Mouse (Mus musculus) heart, embryonic 12.5 days (tissue): ENCODE measurements around the gene Tram2. TPM values are rescaled to one million over a fixed set of nuclear protein-coding genes. Genes with fewer than 3 reads are reported as not detected.

ENCODE experiments used
- ATAC-seq: fragments of 200-750 bp; cut with Nextera tagmentation; 2 replicates; pipeline ENCODE4 v1.8.0; 2017; ENCODE audit warnings: moderate TSS enrichment, moderate library complexity; ENCODE audit not compliant: insufficient number of reproducible peaks, low FRiP score
- H3K27ac ChIP-seq: fragments of 300-500 bp; sonication (generic); 2 replicates; pipeline ENCODE4 v1.5.1; 2016; ENCODE audit warnings: mild to moderate bottlenecking, moderate library complexity; ENCODE audit not compliant: poor library complexity, severe bottlenecking
- H3K27me3 ChIP-seq: fragments of 300-500 bp; sonication (generic); replicated peaks from 2 replicates; pipeline ENCODE4 v1.6.1; 2016; ENCODE audit warnings: mild to moderate bottlenecking, moderate library complexity
- H3K36me3 ChIP-seq: fragments of 300-500 bp; sonication (generic); 2 replicates; pipeline ENCODE4 v1.6.1; 2016; ENCODE audit warnings: mild to moderate bottlenecking, moderate library complexity
- H3K4me1 ChIP-seq: fragments of 300-500 bp; sonication (generic); replicated peaks from 2 replicates; pipeline ENCODE4 v1.6.1; 2016; ENCODE audit warnings: mild to moderate bottlenecking
- H3K4me2 ChIP-seq: fragments of 300-500 bp; sonication (generic); 2 replicates; pipeline ENCODE4 v1.6.1; 2016; ENCODE audit warnings: mild to moderate bottlenecking, moderate library complexity
- H3K4me3 ChIP-seq: fragments of 300-500 bp; sonication (generic); 2 replicates; pipeline ENCODE4 v1.5.1; 2016; ENCODE audit warnings: mild to moderate bottlenecking
- H3K9ac ChIP-seq: fragments of 300-500 bp; sonication (generic); 2 replicates; pipeline ENCODE4 v1.6.1; 2016; ENCODE audit warnings: mild to moderate bottlenecking, moderate library complexity
- H3K9me3 ChIP-seq: fragments of 300-500 bp; sonication (generic); replicated peaks from 2 replicates; pipeline ENCODE4 v1.6.1; 2016; ENCODE audit warnings: mild to moderate bottlenecking, moderate library complexity
- WGBS: fragments of 180-500 bp; shearing (Covaris S2); methylation state at CpG from one replicate; pipeline ENCODE4 v1.1.7; 2016; 5-methylcytosine and 5-hydroxymethylcytosine counted together
- polyA plus RNA-seq: library from polyadenylated mRNA; unstranded; fragments of >200 nt; fragmentation: Nextera tagmentation; extraction: Ambion mirVana; gene quantifications from 2 replicates; pipeline ENCODE4 v1.2.1, GENCODE M21; 2016

The Tram2 gene
- polyA plus RNA-seq, 1 experiment from 2014 or later: 5.5 TPM

- WGBS: 43% methylated on average over 5 of the region's 5 CpGs
- no peaks in the 10 kb centered on the region for H3K9me3 ChIP-seq
- H3K4me1 ChIP-seq: peaks cover 32% of the 10 kb centered on the region
- no peak overlapping the region for H3K4me2 ChIP-seq
- 0 out of 2 replicates have a peak, but pooled peaks have one; percentile 24 for ATAC-seq
- H3K9ac ChIP-seq: no peak overlapping the region
- no peak overlapping the region for H3K27ac ChIP-seq
- peaks cover 6% of the 10 kb centered on the region; the same call in 1 of the 2 replicates for H3K36me3 ChIP-seq
- no peaks in the 10 kb centered on the region for H3K27me3 ChIP-seq
- H3K4me3 ChIP-seq: no peak overlapping the region
These were observed 84.7 kb downstream of the Tram2 start for GRCm38 (mm10) chr1:20994338-20994737.

- 69% methylated on average over 3 of the region's 3 CpGs for WGBS
- ATAC-seq: no peak
- Histone ChIP-seq H3K27me3 (no peaks in the 10 kb centered on the region), H3K4me2 (no peak overlapping the region), H3K9ac (no peak overlapping the region), H3K9me3 (no peaks in the 10 kb centered on the region), H3K36me3 (peaks cover 2% of the 10 kb centered on the region; the same call in 1 of the 2 replicates), H3K27ac (no peak overlapping the region), H3K4me3 (no peak overlapping the region), H3K4me1 (peaks cover 30% of the 10 kb centered on the region)
These were observed 85.3 kb downstream of the Tram2 start for GRCm38 (mm10) chr1:20993690-20994089.

- no peak for ATAC-seq
- Histone ChIP-seq H3K9ac (no peak overlapping the region), H3K4me3 (no peak overlapping the region), H3K9me3 (no peaks in the 10 kb centered on the region), H3K27me3 (no peaks in the 10 kb centered on the region), H3K4me2 (no peak overlapping the region), H3K4me1 (no peaks in the 10 kb centered on the region), H3K36me3 (no peaks in the 10 kb centered on the region), H3K27ac (no peak overlapping the region)
- 84% methylated on average over 11 of the region's 11 CpGs for WGBS
These were observed 89.5 kb downstream of the Tram2 start for GRCm38 (mm10) chr1:20989461-20990083.

GRCm38 (mm10) chr1:20986378-20987056 lies 92.5 kb downstream of the Tram2 start:
- Histone ChIP-seq H3K4me2 (no peak overlapping the region), H3K4me1 (no peaks in the 10 kb centered on the region), H3K27ac (no peak overlapping the region), H3K27me3 (no peaks in the 10 kb centered on the region), H3K9me3 (no peaks in the 10 kb centered on the region), H3K36me3 (no peaks in the 10 kb centered on the region), H3K9ac (no peak overlapping the region), H3K4me3 (no peak overlapping the region)
- WGBS: 58% methylated on average over 10 of the region's 10 CpGs
- no peak for ATAC-seq

GRCm38 (mm10) chr1:20984582-20984981 lies 94.4 kb downstream of the Tram2 start:
- H3K27me3 ChIP-seq: no peaks in the 10 kb centered on the region
- H3K27ac ChIP-seq: no peak overlapping the region
- no peak overlapping the region for H3K4me2 ChIP-seq
- H3K9ac ChIP-seq: no peak overlapping the region
- ATAC-seq: no peak
- H3K4me1 ChIP-seq: no peaks in the 10 kb centered on the region
- WGBS: 65% methylated on average over 4 of the region's 4 CpGs
- no peaks in the 10 kb centered on the region for H3K9me3 ChIP-seq
- no peaks in the 10 kb centered on the region for H3K36me3 ChIP-seq
- no peak overlapping the region for H3K4me3 ChIP-seq

GRCm38 (mm10) chr1:20984103-20984502 lies 94.9 kb downstream of the Tram2 start:
- H3K27me3 ChIP-seq: no peaks in the 10 kb centered on the region
- 67% methylated on average over 2 of the region's 2 CpGs for WGBS
- H3K4me1 ChIP-seq: no peaks in the 10 kb centered on the region
- no peaks in the 10 kb centered on the region for H3K9me3 ChIP-seq
- no peak overlapping the region for H3K9ac ChIP-seq
- no peak overlapping the region for H3K4me2 ChIP-seq
- H3K36me3 ChIP-seq: no peaks in the 10 kb centered on the region
- ATAC-seq: no peak
- H3K27ac ChIP-seq: no peak overlapping the region
- no peak overlapping the region for H3K4me3 ChIP-seq

GRCm38 (mm10) chr1:20981764-20982163 lies 97.3 kb downstream of the Tram2 start:
- no peaks in the 10 kb centered on the region for H3K9me3 ChIP-seq
- 82% methylated on average over 6 of the region's 6 CpGs for WGBS
- ATAC-seq: no peak
- no peak overlapping the region for H3K27ac ChIP-seq
- no peaks in the 10 kb centered on the region for H3K36me3 ChIP-seq
- H3K27me3 ChIP-seq: no peaks in the 10 kb centered on the region
- no peak overlapping the region for H3K9ac ChIP-seq
- no peak overlapping the region for H3K4me2 ChIP-seq
- H3K4me3 ChIP-seq: no peak overlapping the region
- H3K4me1 ChIP-seq: no peaks in the 10 kb centered on the region

GRCm38 (mm10) chr1:20980553-20980952 lies 98.5 kb downstream of the Tram2 start:
- no peak for ATAC-seq
- WGBS: 53% methylated on average over 1 of the region's 1 CpGs
- Histone ChIP-seq H3K27me3 (no peaks in the 10 kb centered on the region), H3K9me3 (no peaks in the 10 kb centered on the region), H3K27ac (no peak overlapping the region), H3K4me2 (no peak overlapping the region), H3K36me3 (no peaks in the 10 kb centered on the region), H3K4me3 (no peak overlapping the region), H3K4me1 (no peaks in the 10 kb centered on the region), H3K9ac (no peak overlapping the region)

GRCm38 (mm10) chr1:20974341-20975135 lies 104.5 kb downstream of the Tram2 start:
- Histone ChIP-seq H3K4me2 (no peak overlapping the region), H3K9me3 (no peaks in the 10 kb centered on the region), H3K27me3 (no peaks in the 10 kb centered on the region), H3K9ac (no peak overlapping the region), H3K27ac (no peak overlapping the region), H3K4me1 (no peaks in the 10 kb centered on the region), H3K36me3 (no peaks in the 10 kb centered on the region), H3K4me3 (no peak overlapping the region)
- WGBS: 71% methylated on average over 9 of the region's 9 CpGs
- no peak for ATAC-seq

- Histone ChIP-seq H3K9ac (no peak overlapping the region), H3K36me3 (no peaks in the 10 kb centered on the region), H3K27me3 (no peaks in the 10 kb centered on the region), H3K9me3 (no peaks in the 10 kb centered on the region), H3K4me1 (no peaks in the 10 kb centered on the region), H3K4me3 (no peak overlapping the region), H3K27ac (no peak overlapping the region), H3K4me2 (no peak overlapping the region)
- no peak for ATAC-seq
- 76% methylated on average over 6 of the region's 6 CpGs for WGBS
These were observed 105.6 kb downstream of the Tram2 start for GRCm38 (mm10) chr1:20973389-20973788.

- H3K9ac ChIP-seq: no peak overlapping the region
- no peak for ATAC-seq
- no peak overlapping the region for H3K4me3 ChIP-seq
- no peaks in the 10 kb centered on the region for H3K4me1 ChIP-seq
- 75% methylated on average over 2 of the region's 2 CpGs for WGBS
- no peak overlapping the region for H3K4me2 ChIP-seq
- no peaks in the 10 kb centered on the region for H3K36me3 ChIP-seq
- H3K27ac ChIP-seq: no peak overlapping the region
- no peaks in the 10 kb centered on the region for H3K9me3 ChIP-seq
- H3K27me3 ChIP-seq: no peaks in the 10 kb centered on the region
These were observed 109.4 kb downstream of the Tram2 start for GRCm38 (mm10) chr1:20969642-20970041.
